Mouse (Mus musculus) cerebellum, adult 2 months (tissue): ENCODE measurements around the gene Rhbdd3. TPM values are rescaled to one million over a fixed set of nuclear protein-coding genes. Genes with fewer than 3 reads are reported as not detected.
A peak's percentile ranks its signal among the peaks of the same experiment; 100 is the strongest.

ENCODE experiments used
- DNase-seq, 2 experiments: peaks; one replicate each; pipeline ENCODE4 v3.0.0; 2021
- H3K27ac ChIP-seq: fragments of 200-500 bp; 2 replicates; pipeline ENCODE4 v1.5.1; 2012; ENCODE audit warnings: low read length, control low read depth, inconsistent platforms; ENCODE audit not compliant: insufficient read depth
- H3K27me3 ChIP-seq: fragments of 200-500 bp; 2 replicates; pipeline ENCODE4 v1.6.1; 2012; ENCODE audit warnings: inconsistent platforms, mild to moderate bottlenecking, low read length, moderate library complexity; ENCODE audit not compliant: control insufficient read depth, insufficient read depth
- H3K4me1 ChIP-seq: fragments of 200-500 bp; 2 replicates; pipeline ENCODE4 v1.6.1; 2011; ENCODE audit warnings: low read length; ENCODE audit not compliant: control insufficient read depth, insufficient read depth
- H3K4me3 ChIP-seq: fragments of 200-500 bp; replicated peaks from 2 replicates; pipeline ENCODE3; 2011; ENCODE audit warnings: mild to moderate bottlenecking, low read depth, low read length, control low read depth; ENCODE audit not compliant: insufficient read depth
- CTCF ChIP-seq: fragments of 200-500 bp; IDR thresholded peaks from 2 replicates; pipeline ENCODE4 v1.5.1; 2011; ENCODE audit warnings: low read depth, mild to moderate bottlenecking, control low read depth, low read length, moderate library complexity, borderline replicate concordance; ENCODE audit not compliant: insufficient read depth
- POLR2A ChIP-seq: fragments of 200-500 bp; IDR thresholded peaks from 2 replicates; pipeline ENCODE4 v1.6.1; 2011; ENCODE audit warnings: low read length, control low read depth, borderline replicate concordance; ENCODE audit not compliant: insufficient read depth
- WGBS: fragments of 180-500 bp; shearing (Covaris S2); methylation state at CpG from one replicate; pipeline ENCODE4 v1.1.7; 2018; 5-methylcytosine and 5-hydroxymethylcytosine counted together
- polyA plus RNA-seq: library from polyadenylated mRNA; depleted of rRNA; stranded (reverse); fragments of >200 nt; gene quantifications from 2 replicates; pipeline ENCODE4 v1.2.3, GENCODE M21; 2012

Rhbdd3 gene
- polyA plus RNA-seq, 1 experiment = 29.5 TPM

- no peak overlapping the region for H3K27ac ChIP-seq
- peaks cover 2% of the 10 kb centered on the region; the same call in 1 of the 2 replicates for H3K4me1 ChIP-seq
- peak overlapping the region; percentile 11 for H3K4me3 ChIP-seq
- H3K27me3 ChIP-seq = no peaks in the 10 kb centered on the region
- DNase-seq = peak; percentile 74 to 84
- 30% methylated on average over 13 of the region's 13 CpGs for WGBS
- TF ChIP-seq CTCF (peak; percentile 100), POLR2A (no peak)
Measured at GRCm38 (mm10) chr11:5114931-5115581, 16.3 kb downstream of the Rhbdd3 start.

DNA sequence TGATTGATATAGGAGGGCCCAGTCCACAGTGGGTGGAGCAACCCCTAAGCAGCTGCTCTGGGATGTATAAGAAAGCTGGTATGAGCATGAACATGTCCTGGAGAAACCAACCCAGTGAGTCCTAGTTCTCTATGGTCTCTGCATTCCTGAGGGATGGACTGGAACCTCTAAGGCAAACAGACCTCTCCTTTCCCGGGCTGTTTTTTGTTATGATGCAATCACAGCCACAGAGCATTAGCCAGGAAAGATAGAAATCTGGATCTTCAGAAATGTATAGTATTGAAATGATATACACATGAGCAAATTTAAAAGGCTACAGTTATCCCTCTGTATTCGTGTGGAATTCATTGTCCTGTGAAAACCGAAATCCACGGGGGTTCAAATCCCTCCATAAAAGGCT lies 27.0 kb downstream of the Rhbdd3 start:
- 81% methylated on average over 4 of the region's 4 CpGs for WGBS
- H3K4me1 ChIP-seq = peaks cover 15% of the 10 kb centered on the region

GRCm38 (mm10) chr11:5129035-5129480 lies 30.3 kb downstream of the Rhbdd3 start:
- Histone ChIP-seq H3K27ac (no peak overlapping the region; the same call in 1 of the 2 replicates), H3K4me3 (no peak overlapping the region), H3K4me1 (peaks cover 19% of the 10 kb centered on the region), H3K27me3 (no peaks in the 10 kb centered on the region)
- peak; percentile 52 to 53 for DNase-seq
- TF ChIP-seq POLR2A (no peak), CTCF (no peak)
- 13% methylated on average over 5 of the region's 5 CpGs for WGBS

More for the DNA sequence above, 27.0 kb downstream of the Rhbdd3 start:
- no peak for DNase-seq
- Histone ChIP-seq H3K27me3 (no peaks in the 10 kb centered on the region), H3K27ac (no peak overlapping the region), H3K4me3 (no peak overlapping the region)
- TF ChIP-seq POLR2A (no peak), CTCF (no peak)

- Histone ChIP-seq H3K27ac (no peak overlapping the region), H3K27me3 (no peaks in the 10 kb centered on the region), H3K4me1 (peaks cover 19% of the 10 kb centered on the region), H3K4me3 (no peak overlapping the region)
- TF ChIP-seq POLR2A (no peak), CTCF (no peak)
- no peak for DNase-seq
- WGBS = 92% methylated on average over 4 of the region's 4 CpGs
Measured at GRCm38 (mm10) chr11:5130111-5130665, 31.5 kb downstream of the Rhbdd3 start.

DNA sequence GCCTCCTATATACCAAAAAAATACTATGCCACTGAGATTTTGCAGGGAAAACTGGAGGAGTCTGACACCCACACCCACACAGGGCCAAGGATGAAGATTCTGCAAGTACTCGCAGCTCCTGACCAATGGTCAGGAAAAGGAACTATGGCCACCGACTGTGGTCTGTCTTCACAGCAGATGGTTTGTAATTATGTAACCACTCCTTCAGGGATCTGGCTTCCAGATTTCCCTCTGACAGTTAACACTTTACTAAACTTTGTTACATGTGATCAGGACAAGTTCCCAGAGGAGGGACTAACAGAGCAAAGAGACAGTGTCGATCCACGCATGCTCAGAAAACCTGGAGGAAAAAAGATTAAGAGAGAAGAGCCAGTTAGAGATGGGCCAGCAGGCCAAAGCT lies 34.0 kb downstream of the Rhbdd3 start:
- WGBS = 47% methylated on average over 4 of the region's 4 CpGs

DNA sequence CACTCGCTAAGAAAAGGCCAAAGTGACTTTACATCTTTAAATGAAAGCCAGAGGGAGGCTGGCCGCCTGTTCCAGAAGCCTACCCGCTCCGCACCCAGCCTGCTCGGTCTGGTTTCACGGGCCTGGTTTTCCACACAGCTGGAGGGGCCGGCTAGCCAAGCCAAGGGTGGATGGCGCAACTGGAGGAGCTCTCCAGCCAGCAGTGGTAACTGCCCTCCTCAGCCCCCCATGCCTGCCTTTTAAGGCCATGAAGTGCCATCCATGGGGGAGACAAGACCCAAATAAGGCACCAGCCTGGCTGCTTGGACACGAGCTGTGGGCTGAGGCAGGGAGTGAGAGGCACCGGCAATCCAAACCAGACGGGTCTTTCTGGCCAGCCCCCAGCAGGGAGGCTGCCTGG lies 37.2 kb downstream of the Rhbdd3 start:
- H3K27ac ChIP-seq = no peak overlapping the region
- DNase-seq = no peak
- no peak overlapping the region for H3K4me3 ChIP-seq
- 54% methylated on average over 11 of the region's 11 CpGs for WGBS
- no peak for TF ChIP-seq CTCF
- no peak for TF ChIP-seq POLR2A
- H3K4me1 ChIP-seq = peaks cover 16% of the 10 kb centered on the region
- H3K27me3 ChIP-seq = no peaks in the 10 kb centered on the region

More for the DNA sequence above, 34.0 kb downstream of the Rhbdd3 start:
- H3K4me3 ChIP-seq = no peak overlapping the region
- no peaks in the 10 kb centered on the region for H3K27me3 ChIP-seq
- no peak for DNase-seq
- H3K27ac ChIP-seq = no peak overlapping the region
- TF ChIP-seq CTCF (no peak), POLR2A (no peak)
- H3K4me1 ChIP-seq = peaks cover 19% of the 10 kb centered on the region

DNA sequence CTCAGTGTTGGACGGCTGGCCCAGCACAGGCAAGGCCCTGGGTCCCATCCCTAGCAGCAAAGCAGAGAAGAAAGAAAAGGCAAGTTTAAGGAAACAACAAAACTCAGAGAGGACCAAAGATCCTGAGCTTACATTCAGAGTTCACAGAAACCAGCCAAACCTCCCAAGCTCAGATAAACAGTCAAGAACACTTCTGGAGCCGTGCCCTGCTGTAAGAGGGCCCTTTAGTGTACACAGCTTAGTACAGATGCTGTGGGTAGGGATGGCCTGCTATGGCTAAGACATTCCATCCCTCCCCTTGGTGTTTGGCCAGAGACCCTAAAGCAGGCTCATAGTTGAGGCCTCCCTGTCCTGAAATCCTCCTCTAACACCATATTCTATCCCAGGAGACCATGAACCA lies 39.9 kb downstream of the Rhbdd3 start:
- whole genome bisulfite sequencing = 91% methylated on average over 2 of the region's 2 CpGs
- TF ChIP-seq CTCF = no peak
- TF ChIP-seq POLR2A = no peak
- Histone ChIP-seq H3K4me1 (peaks cover 14% of the 10 kb centered on the region), H3K27me3 (no peaks in the 10 kb centered on the region), H3K4me3 (no peak overlapping the region), H3K27ac (no peak overlapping the region)
- DNase-seq = no peak

- no peak overlapping the region for H3K27ac ChIP-seq
- DNase-seq = no peak
- H3K4me1 ChIP-seq = peaks cover 14% of the 10 kb centered on the region
- no peak overlapping the region for H3K4me3 ChIP-seq
- TF ChIP-seq POLR2A (no peak), CTCF (no peak)
- WGBS = 97% methylated on average over 9 of the region's 9 CpGs
- no peaks in the 10 kb centered on the region for H3K27me3 ChIP-seq
Measured at GRCm38 (mm10) chr11:5139372-5139771, 40.6 kb downstream of the Rhbdd3 start.
